ENCODE assay signal across 8 mouse cellular contexts in genomic region chr3:103280875-103281274, GRCm38 (mm10). TPM values are rescaled to one million over a fixed set of nuclear protein-coding genes. Genes with fewer than 3 reads are reported as not detected.
DNase-seq lines count a peak whose midpoint lies in the region; ATAC-seq and TF ChIP-seq lines count a peak whose summit lies in the region.

No protein-coding gene starts in this region.

- ATAC-seq in cerebellum, adult (ENCODE audit: insufficient number of reproducible peaks, low FRiP score, low TSS enrichment) = no peak
- ATAC-seq in forebrain, embryonic 13.5 days = no peak
- no peak for ATAC-seq in limb, embryonic 11.5 days (ENCODE audit: insufficient number of reproducible peaks, low FRiP score, low TSS enrichment, low read depth)

- TF ChIP-seq CTCF in cerebellum, adult 2 months (IDR thresholded peaks at IDR 0.05; ENCODE audit: borderline replicate concordance, insufficient read depth, low read depth, low read length) = no peak

- H3K4me1 ChIP-seq in cerebellum, adult 2 months (ENCODE audit: control insufficient read depth, insufficient read depth, low read length) = no peaks in the 10 kb centered on the region
- H3K4me1 ChIP-seq in forebrain, embryonic 13.5 days = peaks cover 24% of the 10 kb centered on the region
- H3K4me1 ChIP-seq in limb, embryonic 11.5 days (ENCODE audit: control insufficient read depth, insufficient read depth, low read length) = peaks cover 11% of the 10 kb centered on the region; the same call in 1 of the 2 replicates

- peak overlapping the region; percentile 97 for H3K4me2 ChIP-seq in forebrain, embryonic 13.5 days
- H3K4me2 ChIP-seq in limb, embryonic 11.5 days (ENCODE audit: low read depth, severe bottlenecking) = peak overlapping the region; percentile 80

- peaks cover 11% of the 10 kb centered on the region for H3K36me3 ChIP-seq in forebrain, embryonic 13.5 days (ENCODE audit: poor library complexity, severe bottlenecking)
- H3K36me3 ChIP-seq in limb, embryonic 11.5 days (ENCODE audit: control insufficient read depth, insufficient read depth, low read length) = no peaks in the 10 kb centered on the region

- peak overlapping the region; percentile 99 for H3K9ac ChIP-seq in forebrain, embryonic 13.5 days
- H3K9ac ChIP-seq in limb, embryonic 11.5 days (ENCODE audit: low read length) = peak overlapping the region; percentile 92

- no peaks in the 10 kb centered on the region for H3K27me3 ChIP-seq in cerebellum, adult 2 months (ENCODE audit: control insufficient read depth, insufficient read depth, low read length)
- H3K27me3 ChIP-seq in forebrain, embryonic 13.5 days = no peaks in the 10 kb centered on the region
- no peaks in the 10 kb centered on the region for H3K27me3 ChIP-seq in limb, embryonic 11.5 days (ENCODE audit: control insufficient read depth, insufficient read depth, low read length)

- WGBS in cerebellum, adult 2 months = 32% methylated on average over 5 of the region's 5 CpGs
- 31% methylated on average over 5 of the region's 5 CpGs for WGBS in forebrain, embryonic 13.5 days
- WGBS in limb, embryonic 11.5 days = 29% methylated on average over 5 of the region's 5 CpGs

- DNase-seq in cerebellum, adult 2 months = peak in 1 of 2 experiments; percentile 17
- peak; percentile 36 for DNase-seq in 3T3-L1 (ENCODE audit: low read depth, low spot score)
- no peak for DNase-seq in limb, embryonic 11.5 days (ENCODE audit: low spot score)
- peak; percentile 6 for DNase-seq in retina, embryonic 14.5 days (ENCODE audit: low spot score)
- DNase-seq in left cerebral cortex, adult 9 months (ENCODE audit: low spot score in 2 of 2) = no peak
- DNase-seq in spleen, postnatal 14 days (ENCODE audit: low spot score in 2 of 2) = no peak

- H3K27ac ChIP-seq in cerebellum, adult 2 months (ENCODE audit: insufficient read depth, low read length) = no peak overlapping the region
- H3K27ac ChIP-seq in forebrain, embryonic 13.5 days = 0 out of 2 replicates have a peak overlapping the region, but pooled peaks have one; percentile 98
- no peak overlapping the region; the same call in 1 of the 2 replicates for H3K27ac ChIP-seq in limb, embryonic 11.5 days (replicated peaks; ENCODE audit: low read depth, low read length)

- TF ChIP-seq POLR2A in cerebellum, adult 2 months (IDR thresholded peaks at IDR 0.05; ENCODE audit: borderline replicate concordance, insufficient read depth, low read length) = no peak

- peak overlapping the region; percentile 91 for H3K4me3 ChIP-seq in cerebellum, adult 2 months (replicated peaks; ENCODE audit: insufficient read depth, low read depth, low read length)
- H3K4me3 ChIP-seq in forebrain, embryonic 13.5 days = peak overlapping the region; percentile 99
- H3K4me3 ChIP-seq in limb, embryonic 11.5 days (ENCODE audit: low read depth, low read length) = peak overlapping the region; percentile 99

- H3K9me3 ChIP-seq in forebrain, embryonic 13.5 days (replicated peaks) = no peaks in the 10 kb centered on the region
- no peaks in the 10 kb centered on the region for H3K9me3 ChIP-seq in limb, embryonic 11.5 days (ENCODE audit: control insufficient read depth, low read length)

RNA-seq across cellular contexts. Expression of gene Trim33, which starts 1.8 kb away (rescaled TPM):
- 18.1 and 18.5 TPM in 2 replicates for polyA plus RNA-seq in cerebellum, adult 2 months (2012; rRNA removed)
- 33.0 and 33.7 TPM in 2 replicates for polyA plus RNA-seq in forebrain, embryonic 13.5 days (2015; fragmentation: Nextera tagmentation; extraction: Ambion mirVana)
- 27.5 and 33.7 TPM in 2 replicates for polyA plus RNA-seq in limb, embryonic 11.5 days (2014; fragmentation: Nextera tagmentation; extraction: Ambion mirVana)

Comparison
In these comparisons a context has a peak if more than half of its experiments do, and no peak if none do; other contexts are left out.
1. DNase-seq: peak in 3T3-L1 (single experiment) and retina, embryonic 14.5 days (single experiment); none in limb, embryonic 11.5 days (single experiment), left cerebral cortex, adult 9 months (0 of 2) and spleen, postnatal 14 days (0 of 2).
2. Peak in every context shown above with its lines, with median percentiles within 50 percentile points of each other: H3K4me3 ChIP-seq.